Mouse (Mus musculus): ENCODE measurements around the gene Atp10a.

- no peak for TF ChIP-seq MAX (IDR thresholded peaks at IDR 0.05; ENCODE audit: low read depth)
- TF ChIP-seq MYOD1 (IDR thresholded peaks at IDR 0.05; ENCODE audit: control insufficient read depth in 1 of 3, insufficient read length in 2 of 3, low read depth in 2 of 3): no peak
- TF ChIP-seq POLR2A (IDR thresholded peaks at IDR 0.05; ENCODE audit: insufficient read length, low read depth): no peak
- no peak for TF ChIP-seq USF1 (IDR thresholded peaks at IDR 0.05; ENCODE audit: low read depth)
- TF ChIP-seq REST (IDR thresholded peaks at IDR 0.05; ENCODE audit: insufficient read depth, insufficient read length): no peak
- TF ChIP-seq E2F4 (IDR thresholded peaks at IDR 0.05; ENCODE audit: insufficient read depth): no peak
- TF ChIP-seq POLR2AphosphoS2 (IDR thresholded peaks at IDR 0.05; ENCODE audit: insufficient read length, low read depth): no peak
- no peak for TF ChIP-seq MYOG (IDR thresholded peaks at IDR 0.05; ENCODE audit: control insufficient read depth in 1 of 3, insufficient read depth in 1 of 3, insufficient read length in 2 of 3, low read depth in 2 of 3)
- TF ChIP-seq TCF12 (IDR thresholded peaks at IDR 0.05; ENCODE audit: insufficient read depth, poor library complexity, severe bottlenecking): no peak
- no peak for TF ChIP-seq SRF (IDR thresholded peaks at IDR 0.05; ENCODE audit: control insufficient read depth, insufficient read length, low read depth)
- TF ChIP-seq CEBPB (IDR thresholded peaks at IDR 0.05; ENCODE audit: insufficient read depth, poor library complexity, severe bottlenecking): no peak
- no peak for TF ChIP-seq TCF3 (IDR thresholded peaks at IDR 0.05; ENCODE audit: insufficient read length, low read depth)
Measured at GRCm38 (mm10) chr7:58829111-58829510, 173.1 kb downstream of the Atp10a start.

Measured in myocyte (in vitro differentiated cells).